Mouse (Mus musculus): Measurements from ENCODE around the gene Ttyh1.
A peak's percentile ranks its signal among the peaks of the same experiment; 100 is the strongest.

GRCm38 (mm10) chr7:4130686-4131452, 11.7 kb downstream of the Ttyh1 start:
- no peak for TF ChIP-seq POLR2A (IDR thresholded peaks at IDR 0.05; ENCODE audit: insufficient read depth, low read depth, low read length)
- TF ChIP-seq CTCF (IDR thresholded peaks at IDR 0.05; ENCODE audit: insufficient read depth, low read depth, low read length) = peak; percentile 68
